Mouse (Mus musculus): ENCODE data around the gene Shb.

The Shb gene

DNA sequence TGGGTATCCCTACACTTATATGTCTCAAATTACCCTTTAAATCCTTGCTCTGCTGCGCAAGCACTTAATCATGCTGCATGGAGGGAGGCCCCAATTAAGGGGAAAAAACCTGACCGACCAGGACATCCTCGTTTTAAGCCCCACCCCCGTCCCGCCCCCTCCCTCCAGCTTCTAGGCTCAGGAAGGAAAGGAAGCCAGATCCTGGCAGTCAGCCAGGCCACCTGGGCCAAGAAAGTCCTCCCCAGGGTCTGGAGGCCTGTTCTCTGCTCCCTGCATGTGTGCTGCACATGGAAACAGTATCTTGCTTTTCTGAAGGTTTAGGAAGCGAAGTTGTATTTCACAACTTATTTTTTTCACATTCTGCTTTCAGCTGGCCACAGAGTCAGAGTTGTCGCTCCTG, at the start of gene Shb:
Gene Shb (minus strand): TSS at position 96 of the 400 bp plus-strand sequence.
- DNase-seq (ENCODE audit: low spot score): peak; percentile 73

- DNase-seq (ENCODE audit: low spot score): no peak
These were observed 48.8 kb upstream of the Shb start for GRCm38 (mm10) chr4:45581095-45581494.

- DNase-seq (ENCODE audit: low spot score): no peak
These were observed 46.5 kb upstream of the Shb start for GRCm38 (mm10) chr4:45578554-45579370.

- no peak for DNase-seq (ENCODE audit: low spot score)
These were observed 45.4 kb upstream of the Shb start for GRCm38 (mm10) chr4:45577631-45578030.

- no peak for DNase-seq (ENCODE audit: low spot score)
These were observed 42.4 kb upstream of the Shb start for GRCm38 (mm10) chr4:45574614-45575169.

DNA sequence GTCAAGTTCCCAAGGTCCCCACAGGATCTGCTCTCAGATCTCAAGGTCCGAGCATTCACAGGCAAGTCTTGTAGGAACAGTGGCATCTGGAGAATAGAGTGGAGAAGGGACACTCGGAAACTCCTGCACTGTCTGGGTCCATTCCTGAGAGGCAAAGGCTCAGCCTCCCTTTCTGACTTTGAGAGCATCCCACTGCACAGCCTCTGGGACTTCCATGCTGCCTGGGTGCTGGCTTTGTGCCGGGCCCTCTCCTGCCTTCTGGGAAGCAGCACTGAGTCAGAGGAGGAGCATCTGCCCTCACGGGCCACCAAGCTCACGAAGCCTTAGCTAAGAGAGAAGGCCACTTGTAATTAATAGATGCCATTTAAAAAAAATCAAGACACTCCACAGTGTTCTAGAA, 37.3 kb upstream of the Shb start:
- no peak for DNase-seq (ENCODE audit: low spot score)

DNA sequence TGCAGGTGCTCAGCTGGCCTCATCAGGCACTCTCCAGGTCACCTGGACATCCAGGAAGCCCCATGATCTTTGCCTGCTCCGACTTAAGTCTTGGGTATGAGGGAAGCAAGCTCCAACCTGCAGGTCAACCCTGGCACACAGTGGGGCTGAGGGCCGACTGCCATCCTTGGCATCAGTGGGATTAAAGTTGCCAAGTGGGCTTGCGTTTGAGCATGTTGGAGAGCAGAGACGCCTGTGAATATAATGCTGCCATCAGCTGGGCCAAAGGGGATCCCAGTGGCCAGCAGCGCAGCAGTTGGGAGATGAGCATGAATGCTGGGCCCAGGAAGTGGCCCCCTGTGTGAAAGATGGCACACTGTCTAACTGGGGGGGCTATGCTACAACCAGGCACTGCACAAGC, 25.9 kb upstream of the Shb start:
- no peak for DNase-seq (ENCODE audit: low spot score)

DNA sequence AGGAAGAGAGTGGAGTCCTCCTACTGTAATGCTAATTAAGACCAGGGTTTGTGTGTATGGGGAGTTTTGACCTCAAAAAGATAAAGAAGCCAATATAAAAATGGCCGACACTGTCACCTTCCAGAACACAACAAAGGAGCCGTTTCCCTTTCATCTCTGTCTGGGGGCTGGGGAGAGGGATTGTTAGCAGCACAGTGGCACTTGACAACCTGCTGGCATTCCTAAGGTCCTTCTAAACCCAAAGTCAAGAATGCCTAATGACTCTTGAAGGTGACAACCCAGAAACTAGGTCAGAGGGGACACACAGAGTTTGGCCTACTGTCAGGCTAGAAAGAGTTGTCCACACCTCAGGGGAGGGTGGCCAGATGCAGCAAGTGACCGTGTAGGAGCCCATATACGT, 20.3 kb upstream of the Shb start:
- no peak for DNase-seq (ENCODE audit: low spot score)

- DNase-seq (ENCODE audit: low spot score): no peak
These were observed 18.7 kb upstream of the Shb start for GRCm38 (mm10) chr4:45550970-45551369.

DNA sequence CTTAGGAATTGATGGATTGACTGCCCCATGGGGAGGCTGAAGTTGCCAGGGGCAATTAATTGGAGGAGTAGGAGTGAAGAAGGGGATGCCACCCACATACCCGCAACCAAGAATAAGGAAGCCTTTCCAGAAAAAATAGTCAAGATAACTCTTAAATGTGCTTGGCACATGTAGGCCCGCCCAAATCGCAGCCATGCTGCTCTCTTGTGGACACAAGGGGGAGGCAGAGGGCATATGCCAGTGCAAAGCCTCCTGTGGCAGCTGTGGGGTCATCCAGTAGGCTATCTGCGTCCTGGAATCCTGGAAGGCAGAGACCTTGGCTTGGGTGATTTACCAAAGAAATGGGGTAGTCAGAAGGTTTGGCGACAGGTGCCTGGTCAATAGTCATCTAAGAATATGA, 17.2 kb upstream of the Shb start:
- DNase-seq (ENCODE audit: low spot score): peak; percentile 21

DNA sequence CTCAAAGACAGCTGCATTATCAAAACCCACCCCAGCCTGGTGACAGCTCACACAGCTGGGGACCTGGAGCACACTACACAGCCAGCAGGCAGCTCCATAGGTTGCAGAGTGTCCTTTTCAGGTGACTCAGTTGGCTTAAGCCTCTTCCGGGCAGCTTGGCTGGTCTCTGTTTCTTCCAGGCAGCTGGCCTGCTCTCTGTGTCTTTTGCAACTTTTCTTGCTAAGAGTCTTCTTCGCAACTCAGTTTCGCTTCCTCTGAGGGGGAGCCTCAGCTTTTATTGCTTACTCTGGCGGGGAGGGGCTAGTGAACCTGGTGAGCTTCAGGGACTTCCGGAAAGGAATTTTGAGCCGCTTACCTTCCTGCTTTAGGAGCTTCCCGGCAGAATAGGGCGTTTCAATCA, 13.6 kb upstream of the Shb start:
- no peak for DNase-seq (ENCODE audit: low spot score)

- no peak for DNase-seq (ENCODE audit: low spot score)
These were observed 11.3 kb upstream of the Shb start for GRCm38 (mm10) chr4:45543481-45544051.

DNA sequence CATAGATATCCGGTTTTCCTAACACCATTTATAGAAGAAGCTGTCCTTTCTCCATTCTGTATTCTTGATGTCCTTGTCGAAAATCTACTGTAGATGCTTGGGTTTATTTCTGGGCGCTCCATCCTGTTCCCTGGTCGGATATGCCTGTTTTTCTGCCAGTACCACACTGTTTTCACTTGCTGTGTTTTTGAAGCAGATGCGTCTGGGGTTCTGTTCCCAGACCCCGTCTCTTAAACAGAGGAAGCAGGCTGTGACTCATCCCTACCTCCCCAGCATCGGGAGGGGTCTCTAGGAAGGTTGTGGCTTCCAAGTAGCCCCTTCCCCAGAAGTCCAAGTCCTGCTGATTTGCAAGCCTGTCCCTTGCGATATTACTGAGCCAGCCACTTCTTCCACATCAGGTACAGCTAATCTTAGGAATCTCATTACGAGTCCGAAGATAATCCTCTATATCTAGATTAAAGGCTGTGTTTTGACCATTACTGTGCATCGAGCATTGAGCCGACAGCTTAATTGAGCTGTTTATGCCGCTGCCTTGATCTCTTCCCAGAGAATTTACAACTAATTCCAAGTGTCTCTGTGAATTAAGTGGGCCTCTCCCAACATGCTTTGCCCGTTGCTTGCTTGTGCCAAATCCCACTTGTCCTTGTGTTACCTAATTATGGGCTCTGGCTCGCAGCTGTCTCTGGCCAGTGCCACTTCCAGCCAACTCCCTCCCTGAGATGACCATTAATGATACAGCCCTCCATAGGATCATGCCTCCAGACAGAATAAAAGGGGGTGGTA, 8.1 kb upstream of the Shb start:
- no peak for DNase-seq (ENCODE audit: low spot score)

GRCm38 (mm10) chr4:45539187-45539586, 6.9 kb upstream of the Shb start:
- DNase-seq (ENCODE audit: low spot score): no peak

- no peak for DNase-seq (ENCODE audit: low spot score)
These were observed 1.2 kb upstream of the Shb start for GRCm38 (mm10) chr4:45533436-45533940.

GRCm38 (mm10) chr4:45530662-45531542, 1.4 kb downstream of the Shb start:
- DNase-seq (ENCODE audit: low spot score): peak; percentile 93

DNA sequence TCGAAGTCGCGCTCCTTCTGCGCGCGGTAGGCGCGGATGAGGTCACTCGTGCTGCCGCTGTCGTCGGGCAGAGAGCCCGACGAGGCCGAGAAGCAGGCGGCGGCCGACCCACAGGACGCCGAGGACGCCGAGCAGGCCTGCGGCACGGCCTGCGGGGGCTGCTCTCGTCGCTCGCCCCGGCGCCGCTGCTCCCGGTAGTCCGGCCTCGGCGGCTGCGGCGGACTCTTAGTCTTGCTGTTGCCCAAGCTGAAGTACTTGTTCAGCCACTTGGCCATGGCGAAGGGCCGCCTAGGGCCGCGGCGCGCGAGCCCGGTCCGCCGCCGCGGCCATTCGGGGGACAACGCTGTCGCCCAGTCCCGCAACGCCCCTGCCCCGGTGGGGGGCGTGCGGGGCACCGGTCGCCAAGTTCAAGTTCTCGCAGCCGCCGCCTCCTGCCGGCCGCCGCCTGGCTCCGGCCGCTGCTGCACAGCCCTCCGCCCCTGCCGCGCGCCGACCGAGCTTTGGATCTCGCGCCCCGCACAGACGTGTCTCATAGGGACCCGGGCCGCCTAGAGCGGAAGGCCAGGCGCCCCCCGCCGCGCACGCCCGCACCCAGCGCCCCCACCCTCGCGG, 2.2 kb downstream of the Shb start:
- peak; percentile 55 for DNase-seq (ENCODE audit: low spot score)

DNA sequence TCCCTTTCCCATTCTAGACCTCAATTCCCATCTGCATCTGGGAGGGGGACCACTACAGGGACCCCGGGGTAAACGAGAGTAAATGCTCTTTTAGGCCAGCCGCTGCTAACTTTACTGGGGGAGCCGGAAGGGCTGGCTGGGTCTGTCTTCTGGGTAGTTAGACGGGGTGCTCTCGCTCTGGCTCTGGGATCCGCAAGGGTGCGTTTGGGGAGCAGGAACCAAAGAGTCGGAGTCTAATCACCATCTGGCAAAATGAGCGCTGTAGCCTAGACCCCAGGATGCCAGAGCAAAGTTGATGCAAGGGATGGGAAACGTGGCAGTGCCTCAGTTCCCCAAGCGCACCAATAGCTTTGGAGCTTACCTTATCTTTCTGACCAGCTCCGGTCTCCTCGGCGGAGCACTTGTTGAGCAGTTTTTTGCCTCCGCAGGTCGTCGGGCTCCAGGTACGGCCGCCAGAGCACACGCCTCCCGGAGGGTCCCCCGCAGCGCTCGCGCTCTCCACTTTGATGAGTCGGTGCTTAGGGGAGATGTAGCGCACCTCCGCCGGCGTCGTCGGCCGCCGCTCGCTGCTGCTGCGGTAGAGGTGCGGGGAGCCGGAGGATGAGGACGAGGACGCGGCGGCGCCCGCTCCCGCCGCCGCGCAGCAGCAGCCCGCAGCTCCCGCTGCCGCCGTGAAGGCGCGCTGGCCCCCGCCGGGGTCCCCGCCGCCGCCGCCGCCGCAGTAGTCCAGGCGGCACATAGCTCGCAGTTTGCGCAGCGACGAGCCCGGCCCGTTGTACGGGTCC, 2.9 kb downstream of the Shb start:
- no peak for DNase-seq (ENCODE audit: low spot score)

DNA sequence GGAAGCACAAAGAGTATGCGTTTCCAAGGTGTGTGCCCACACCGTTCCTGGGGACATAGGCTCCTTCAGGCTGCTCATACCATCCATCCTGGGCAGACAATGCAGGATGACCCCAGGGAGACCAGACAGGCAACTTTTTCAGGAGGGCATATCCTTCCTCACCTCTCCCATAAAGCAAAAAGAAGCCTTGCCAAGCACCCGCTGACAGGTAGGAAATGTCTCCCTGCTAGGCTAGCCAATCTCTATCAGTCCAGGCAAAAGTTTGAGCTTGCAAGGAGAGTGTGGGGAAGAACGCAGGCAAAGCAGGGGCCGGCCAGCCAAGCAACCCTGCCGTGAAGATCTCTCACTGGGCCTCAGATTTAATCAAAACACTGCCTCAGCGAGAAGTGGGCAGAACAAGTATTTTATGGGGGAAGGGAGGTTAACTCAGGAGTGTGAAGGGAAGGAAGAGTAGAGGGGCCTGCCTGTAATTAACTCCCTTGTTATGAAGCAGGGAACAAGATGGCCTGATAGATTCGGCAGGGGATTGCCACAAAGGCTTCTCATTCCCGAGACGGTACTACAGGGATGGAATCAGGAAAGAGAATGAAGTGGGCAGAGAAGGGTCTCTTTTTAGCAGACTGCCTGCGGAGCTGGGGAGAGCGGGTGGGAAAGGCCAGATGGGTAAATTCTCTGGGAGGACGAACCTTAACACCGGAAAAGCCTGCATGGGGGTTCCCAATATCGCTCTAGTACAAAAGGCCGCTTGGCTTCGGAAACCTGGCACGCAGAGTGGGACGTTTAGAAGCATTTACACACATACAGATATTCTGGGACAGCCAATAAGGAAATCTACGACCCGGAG, 3.7 kb downstream of the Shb start:
- no peak for DNase-seq (ENCODE audit: low spot score)
